Mouse (Mus musculus) gastrocnemius, adult 18-20 months (tissue): Measurements from ENCODE around the gene Fam25c. TPM values are rescaled to one million over a fixed set of nuclear protein-coding genes. Genes with fewer than 3 reads are reported as not detected.
"Not testable (repeated sequence)": the region's sequence is repeated elsewhere in the genome, so short reads cannot be mapped to it uniquely, and the experiment has no call there.

Experiments used
- DNase-seq: peaks from one replicate; pipeline ENCODE4 v3.0.0; 2021; ENCODE audit warnings: low spot score
- total RNA-seq, 2 experiments: library from RNA; stranded (reverse); gene quantifications; 2 replicates each; pipeline ENCODE4 v1.2.3; 2021

Gene Fam25c
- total RNA-seq, 2 experiments from 2014 or later: not detected

- DNase-seq: no peak
These were observed 23.3 kb downstream of the Fam25c start for GRCm38 (mm10) chr14:34331886-34332285.

DNA sequence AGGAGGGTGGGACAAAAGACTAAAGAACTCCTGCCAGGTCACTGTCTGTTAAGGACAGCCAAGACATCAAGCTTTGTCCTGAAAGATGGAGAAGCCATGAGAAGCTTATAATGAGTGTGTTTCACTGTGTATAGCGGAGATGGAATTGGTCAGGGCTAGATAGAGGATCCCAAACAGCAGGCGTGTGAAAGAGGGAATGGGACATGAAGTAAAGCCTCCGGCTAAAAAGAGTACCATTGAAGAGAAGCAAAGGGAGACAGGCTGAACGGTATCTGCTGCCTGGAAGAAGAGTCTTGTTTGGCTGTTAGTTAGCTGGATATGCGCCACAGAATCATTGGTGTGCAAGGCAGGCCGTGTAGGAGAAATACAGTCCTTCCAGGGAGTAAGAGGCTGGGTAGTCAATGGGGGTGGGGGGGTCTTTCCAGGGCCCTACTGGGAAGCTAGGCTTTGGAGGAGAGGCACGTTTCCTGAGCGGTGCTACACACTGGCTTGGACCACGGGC is 24.5 kb downstream of the Fam25c start:
- DNase-seq: no peak

GRCm38 (mm10) chr14:34327618-34328017 is 27.6 kb downstream of the Fam25c start:
- no peak for DNase-seq

DNA sequence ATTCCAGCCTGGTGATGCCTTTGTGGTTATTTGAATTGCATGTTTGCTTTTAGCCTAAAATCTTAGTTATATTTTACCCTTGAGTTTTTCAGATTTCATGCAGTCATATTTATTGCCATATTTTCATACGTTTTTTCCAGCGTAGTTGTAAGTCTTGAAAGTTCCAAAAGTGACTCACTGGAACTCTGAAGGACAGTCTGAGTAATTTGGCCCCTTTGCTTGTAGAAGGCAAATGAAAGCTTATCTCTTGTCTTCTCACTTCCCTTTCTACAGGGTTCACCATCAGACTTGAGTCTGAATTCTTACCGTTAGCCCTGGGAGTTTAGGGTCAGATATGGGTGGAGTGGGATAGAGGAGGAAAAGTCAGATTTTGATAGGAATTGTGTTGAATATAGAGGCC is 28.6 kb downstream of the Fam25c start:
- DNase-seq: no peak

- no peak for DNase-seq
These were observed 31.6 kb downstream of the Fam25c start for GRCm38 (mm10) chr14:34323576-34324085.

DNA sequence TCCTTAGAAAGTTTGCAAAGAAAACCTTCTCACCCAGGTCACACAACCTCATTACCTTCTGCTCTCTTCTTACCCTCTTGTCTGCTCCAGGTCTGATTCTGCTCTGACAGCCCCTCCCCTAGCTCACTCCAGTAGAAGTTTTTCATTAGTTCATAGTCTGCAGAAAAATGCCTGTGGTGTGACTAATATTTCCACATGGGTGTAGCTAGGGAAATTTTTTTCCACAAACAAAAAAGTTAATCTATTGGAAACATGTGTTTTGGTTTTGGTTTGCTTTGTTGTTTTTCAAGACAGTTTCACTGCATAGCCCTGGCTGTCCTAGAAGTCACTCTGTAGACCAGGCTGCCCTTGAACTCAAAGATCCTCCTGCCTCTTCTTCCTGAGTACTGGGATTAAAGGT is 37.1 kb downstream of the Fam25c start:
- DNase-seq: no peak

- DNase-seq: no peak
These were observed 37.8 kb downstream of the Fam25c start for GRCm38 (mm10) chr14:34317431-34317830.

DNA sequence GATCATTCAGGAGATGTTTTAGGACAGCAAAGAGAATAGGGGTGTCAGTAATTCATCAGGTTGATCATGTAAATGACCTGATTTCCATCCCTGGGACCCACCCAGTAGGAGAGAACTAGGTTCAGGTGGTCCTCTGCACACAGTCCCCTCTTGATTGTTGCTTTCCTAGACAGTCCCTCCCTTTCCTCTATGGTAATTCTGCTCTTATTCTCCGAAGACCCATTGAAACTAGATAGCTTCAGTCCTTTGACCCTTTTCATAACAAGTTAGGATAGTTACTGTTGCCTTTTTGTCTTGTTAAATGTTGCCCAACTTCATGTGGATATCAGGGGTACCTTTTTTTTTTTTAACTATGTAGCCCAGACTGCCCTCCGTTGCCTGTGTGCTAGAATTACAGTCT is 38.9 kb downstream of the Fam25c start:
- no peak for DNase-seq

DNA sequence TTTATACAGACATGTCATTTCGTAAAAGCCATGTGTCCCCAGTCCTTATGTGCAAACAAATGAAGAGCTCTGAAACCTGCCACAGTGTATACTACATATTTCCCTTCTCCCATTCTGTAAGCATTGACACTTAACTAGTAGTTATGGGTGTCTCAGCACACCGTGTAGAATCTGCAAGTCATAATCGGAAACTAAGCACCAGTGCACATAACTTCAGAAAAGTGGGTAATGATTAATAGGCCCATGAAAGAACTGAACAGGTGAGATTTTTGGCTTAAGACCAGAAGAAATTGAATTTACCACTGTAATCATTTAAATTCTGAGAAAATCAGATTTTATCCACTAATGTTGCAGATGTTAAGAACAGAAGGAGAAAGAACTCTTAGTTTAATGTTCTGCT is 40.4 kb downstream of the Fam25c start:
- no peak for DNase-seq

DNA sequence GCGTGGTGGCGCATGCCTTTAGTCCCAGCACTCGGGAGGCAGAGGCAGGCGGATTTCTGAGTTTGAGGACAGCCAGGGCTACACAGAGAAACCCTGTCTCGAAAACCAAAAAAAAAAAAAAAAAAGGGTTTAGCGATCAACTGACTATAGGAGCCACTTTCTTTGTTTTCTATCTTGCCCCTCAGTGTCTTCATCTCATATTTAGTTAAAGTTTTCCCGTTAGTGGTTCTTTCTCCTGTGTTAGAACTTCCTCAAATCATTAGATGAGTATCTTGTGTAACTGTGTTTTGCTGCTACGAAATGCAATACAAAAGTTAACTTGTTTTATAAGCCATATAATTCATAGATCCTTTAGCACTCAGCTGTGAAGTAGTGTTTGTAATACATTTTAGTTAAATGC is 40.9 kb downstream of the Fam25c start:
- not testable (repeated sequence) for DNase-seq

- no peak for DNase-seq
These were observed 41.6 kb downstream of the Fam25c start for GRCm38 (mm10) chr14:34313612-34314011.

DNA sequence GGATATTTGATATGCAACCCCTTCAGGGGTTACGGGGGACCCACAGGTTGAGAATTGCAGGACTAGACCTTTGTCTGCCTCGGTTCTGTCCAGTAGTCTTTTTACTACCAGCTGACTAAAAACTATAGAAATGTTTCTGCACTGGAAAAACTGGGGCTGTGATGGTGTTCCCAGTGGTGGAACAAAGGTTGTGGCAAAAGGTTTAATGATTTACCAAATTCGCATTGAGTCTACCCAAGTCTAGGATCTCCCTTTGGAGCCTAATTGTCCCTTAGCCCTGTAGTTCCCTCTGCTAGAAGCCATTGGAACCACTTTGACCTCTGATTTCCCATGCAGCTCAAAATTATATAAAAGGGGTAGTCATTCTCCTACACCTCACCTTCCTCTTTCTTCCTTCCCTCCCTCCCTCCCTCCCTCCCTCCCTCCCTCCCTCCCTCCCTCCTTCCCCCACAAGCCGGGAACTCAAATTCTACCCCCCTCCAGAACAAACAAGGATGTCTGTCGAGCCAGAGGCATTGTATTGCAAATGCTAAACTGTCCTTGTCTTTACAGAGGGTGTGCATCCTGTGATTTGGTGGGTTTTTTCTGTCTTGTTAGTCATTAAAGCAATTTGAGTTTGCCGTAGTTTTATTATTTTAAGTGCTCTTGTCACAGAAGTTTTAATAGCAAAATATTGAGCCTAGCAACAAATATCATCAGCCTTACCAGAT is 42.7 kb downstream of the Fam25c start:
- no peak for DNase-seq

DNA sequence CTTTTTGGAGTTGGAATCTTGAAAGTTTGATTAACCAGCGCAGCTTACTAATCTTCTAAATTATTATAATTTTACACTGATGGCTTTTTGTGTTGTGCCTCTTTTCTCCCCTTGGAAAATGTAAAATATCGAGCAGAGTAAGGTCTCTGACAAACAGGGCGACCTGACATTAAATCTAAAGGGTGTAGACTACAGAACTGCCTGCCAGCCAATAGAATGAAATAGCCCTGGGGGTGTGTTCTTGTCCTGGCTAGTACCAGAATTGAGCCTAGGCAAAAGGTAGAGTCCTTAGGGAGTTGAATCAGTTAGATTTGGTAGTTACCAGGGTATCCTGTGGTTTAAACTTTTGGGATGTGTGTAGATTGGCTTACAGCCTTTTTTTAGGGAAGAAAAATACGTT is 43.5 kb downstream of the Fam25c start:
- no peak for DNase-seq

GRCm38 (mm10) chr14:34311021-34311631 is 44.1 kb downstream of the Fam25c start:
- DNase-seq: peak; percentile 51

DNA sequence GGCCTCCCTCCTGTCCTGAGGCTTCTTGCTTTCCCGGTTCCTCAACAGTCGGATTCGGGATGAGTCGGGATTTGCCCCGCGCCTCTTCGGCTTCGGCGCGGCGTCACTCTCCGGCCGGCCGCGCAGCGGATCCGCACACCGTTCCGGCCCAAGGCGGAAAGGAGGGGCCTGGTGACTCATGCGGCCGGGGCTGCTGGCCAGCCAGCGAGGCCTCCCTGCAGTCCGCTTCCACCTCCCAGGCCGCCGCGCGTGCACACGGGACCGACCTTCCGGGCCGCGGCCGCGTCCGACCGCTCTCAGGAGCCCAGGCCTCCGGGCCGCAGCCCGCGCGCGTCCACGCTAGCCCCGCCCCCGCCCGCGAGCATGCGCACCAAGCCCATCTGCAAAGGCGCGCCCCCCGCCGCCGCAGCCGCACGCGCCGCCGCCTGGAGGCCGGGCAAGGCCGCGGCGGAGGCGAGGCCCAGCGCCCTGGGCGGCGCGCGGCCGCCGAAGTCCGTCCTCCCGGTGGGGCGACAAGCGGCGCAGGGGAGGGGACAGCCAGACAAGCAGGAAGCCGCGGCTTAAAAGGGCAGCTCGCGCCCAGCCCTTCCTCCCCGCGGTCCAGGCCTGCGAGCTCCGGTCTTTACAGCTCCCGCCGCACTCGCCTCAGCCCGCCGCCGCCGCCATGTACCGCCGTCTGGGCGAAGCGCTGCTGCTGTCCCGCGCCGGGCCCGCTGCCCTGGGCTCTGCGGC is 44.8 kb downstream of the Fam25c start, which contains the start of the genes Shld2 and Glud1:
Gene Shld2, minus strand, starts transcription at position 260 of the 732 bp plus-strand sequence.
Gene Glud1, plus strand, starts transcription at position 494 of the 732 bp plus-strand sequence.
- peak; percentile 95 for DNase-seq

DNA sequence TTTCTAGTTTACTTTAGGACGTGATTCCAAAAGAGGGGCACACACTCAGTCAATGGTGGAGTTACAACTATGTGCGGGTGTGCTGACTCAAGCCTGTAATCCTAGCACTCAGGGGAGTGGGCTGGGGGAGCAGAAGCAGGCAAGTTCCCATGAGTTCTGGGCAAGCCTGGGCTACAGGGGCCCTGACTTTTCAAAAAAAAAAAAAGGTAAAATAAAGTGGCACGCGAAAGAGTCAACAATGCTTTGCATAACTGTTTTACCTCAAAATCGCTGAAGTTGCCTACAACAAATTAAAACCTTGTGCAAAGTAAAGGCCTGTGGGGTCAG is 45.4 kb downstream of the Fam25c start:
- DNase-seq: no peak

GRCm38 (mm10) chr14:34309266-34309665 is 46.0 kb downstream of the Fam25c start:
- no peak for DNase-seq

DNA sequence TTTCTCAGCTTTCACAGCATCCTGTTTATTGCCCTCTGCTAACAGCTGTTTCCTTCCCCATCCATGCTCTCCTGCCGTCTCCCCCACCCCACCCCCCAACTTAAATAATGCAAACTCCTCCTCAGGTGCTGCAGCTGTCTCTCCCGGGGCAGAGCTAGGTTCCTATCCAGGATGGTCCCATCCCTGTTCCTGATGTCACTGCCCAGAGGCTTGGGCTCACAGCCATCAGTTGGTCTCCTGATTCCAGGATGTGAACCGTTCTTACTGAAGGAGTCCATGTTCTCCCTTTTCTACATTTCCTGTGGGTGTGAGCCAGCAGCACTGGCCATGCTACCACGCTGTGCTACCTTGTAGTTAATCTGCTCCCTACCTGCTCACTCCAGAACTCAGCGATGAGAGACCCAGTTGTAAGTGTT is 52.0 kb downstream of the Fam25c start:
- DNase-seq: no peak

- no peak for DNase-seq
These were observed 52.5 kb downstream of the Fam25c start for GRCm38 (mm10) chr14:34302681-34303242.
